Mouse (Mus musculus) bone marrow, adult 2 months (tissue): ENCODE measurements around the gene Cfap161.

Experiments used
- CTCF ChIP-seq: fragments of 200-500 bp; IDR thresholded peaks from 2 replicates; pipeline ENCODE4 v1.5.1; 2011; ENCODE audit warnings: low read length, control low read depth; ENCODE audit not compliant: control insufficient read depth, insufficient read depth
- POLR2A ChIP-seq: fragments of 200-500 bp; IDR thresholded peaks from 2 replicates; pipeline ENCODE4 v1.6.1; 2011; ENCODE audit warnings: low read depth, mild to moderate bottlenecking, control low read depth, low read length, borderline replicate concordance; ENCODE audit not compliant: control insufficient read depth

DNA sequence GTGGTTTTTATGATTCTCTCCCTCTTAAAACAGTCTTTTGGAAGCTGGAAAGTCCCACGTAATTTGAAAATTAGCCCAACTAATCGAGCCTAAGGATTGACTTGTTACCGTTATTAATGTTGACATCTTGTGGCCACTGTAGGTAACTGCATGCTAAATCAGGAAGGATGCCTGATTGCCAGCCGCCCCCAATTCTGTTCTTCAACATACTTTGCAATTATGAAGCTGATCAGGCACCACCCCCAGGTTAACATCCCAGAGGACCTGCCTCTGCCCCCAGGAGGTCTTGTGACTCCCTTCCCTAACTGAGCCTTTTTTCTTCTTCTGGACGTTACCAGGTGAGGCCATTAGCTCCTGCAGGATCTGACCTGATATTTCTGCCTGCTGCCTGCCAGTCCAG lies 20.0 kb downstream of the Cfap161 start:
- TF ChIP-seq POLR2A (no peak), CTCF (no peak)
